Mouse (Mus musculus) common myeloid progenitor, adult 5-6 weeks (primary cell): ENCODE results near the gene Map3k9. TPM values are rescaled to one million over a fixed set of nuclear protein-coding genes. Genes with fewer than 3 reads are reported as not detected.
A peak's percentile ranks its signal among the peaks of the same experiment; 100 is the strongest.

Source experiments
- ATAC-seq: replicated peaks from 2 replicates; pipeline ENCODE4 v1.8.0; 2016; ENCODE audit warnings: low read depth, mild to moderate bottlenecking, moderate TSS enrichment, inconsistent platforms; ENCODE audit not compliant: poor library complexity, severe bottlenecking
- total RNA-seq: library from RNA; stranded (forward); fragments of 200-1000, 187-1606 nt; gene quantifications from 2 replicates; pipeline ENCODE4 v1.2.3, GENCODE M21; 2017

Gene Map3k9
- total RNA-seq, result 0.34 and 0.91 TPM in 2 replicates

DNA sequence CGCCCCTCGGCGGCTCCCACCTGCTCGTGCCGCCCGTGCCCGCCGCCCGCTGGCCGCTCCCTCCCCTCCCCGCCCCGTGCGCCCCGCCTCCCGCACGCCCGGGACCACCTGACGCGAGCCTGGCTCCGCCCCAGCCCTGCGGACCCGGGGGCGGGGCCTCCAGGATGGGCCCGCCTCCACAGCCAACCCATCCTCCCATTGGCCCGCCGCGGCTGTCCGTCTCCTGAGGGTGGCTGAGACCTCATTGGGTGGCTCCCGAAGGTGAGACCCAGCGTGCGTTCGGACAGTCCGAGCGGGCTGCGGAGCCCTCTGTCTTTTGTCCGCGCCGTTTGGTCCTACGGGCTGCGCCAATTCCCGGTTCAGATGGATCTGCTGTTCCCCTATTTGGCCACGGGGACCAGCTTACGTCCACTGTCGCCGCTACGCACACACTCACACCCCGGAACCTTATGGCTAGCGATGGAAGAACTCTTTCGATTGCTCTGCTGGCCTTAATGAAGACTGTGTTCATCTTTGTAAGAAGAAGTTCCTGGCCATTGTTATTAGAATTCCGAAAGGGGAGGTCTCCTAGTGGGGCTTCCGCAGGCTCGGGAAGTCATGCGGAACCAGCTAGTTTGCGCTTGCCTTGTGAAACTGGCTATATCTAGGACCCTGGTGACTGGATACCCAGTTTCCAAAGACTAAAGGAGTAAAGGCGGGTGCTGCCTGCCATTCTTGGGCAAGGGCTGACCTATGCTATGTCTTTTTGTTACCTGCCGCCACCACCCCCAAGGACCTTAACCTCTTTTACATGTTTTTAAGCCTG, at the start of gene Map3k9:
Map3k9 (minus strand) TSS at position 71 of the 805 bp plus-strand sequence.
- ATAC-seq, result peak; percentile 98

DNA sequence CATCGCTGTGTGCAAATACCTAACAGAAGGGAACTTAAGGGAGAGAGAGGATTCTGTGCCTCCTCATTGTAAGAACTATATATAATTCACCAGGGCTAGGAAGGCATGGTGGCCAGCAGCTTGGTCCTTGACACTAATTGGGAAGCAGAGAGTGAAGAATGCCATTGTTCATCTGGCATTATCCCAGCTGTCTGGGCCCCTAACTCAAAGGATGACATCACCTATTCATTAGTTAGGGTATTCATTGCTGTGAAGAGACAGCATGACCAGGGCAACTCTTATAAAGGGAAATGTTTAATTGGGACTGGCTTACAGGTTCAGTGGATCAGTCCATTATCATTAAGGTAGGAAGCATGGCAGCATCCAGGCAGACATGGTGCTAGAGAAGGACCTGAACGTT, 47.4 kb upstream of the Map3k9 start:
- no peak for ATAC-seq

- no peak for ATAC-seq
Observed at GRCm38 (mm10) chr12:81822778-81823480, 42.0 kb upstream of the Map3k9 start.

GRCm38 (mm10) chr12:81822176-81822575, 41.2 kb upstream of the Map3k9 start:
- ATAC-seq, result no peak

- ATAC-seq, result no peak
Observed at GRCm38 (mm10) chr12:81820700-81821099, 39.7 kb upstream of the Map3k9 start.

DNA sequence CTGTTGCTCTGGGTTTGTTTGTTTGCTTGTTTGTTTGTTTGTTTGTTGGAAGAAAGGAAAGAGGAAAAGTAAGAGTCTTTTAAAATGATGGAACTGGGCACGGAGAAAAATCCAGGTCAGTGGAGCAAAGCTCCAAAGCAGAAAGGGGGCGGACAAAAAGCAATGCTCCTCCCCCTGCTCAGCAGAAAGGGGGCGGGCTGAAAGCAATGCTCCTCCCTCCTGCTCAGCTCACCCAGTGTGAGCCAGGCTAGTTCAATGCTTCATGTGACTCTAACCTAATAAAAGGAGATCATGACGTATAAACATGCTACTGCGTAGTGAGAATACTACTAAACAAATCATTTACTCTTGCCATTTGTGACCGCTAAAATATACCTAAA, 36.1 kb upstream of the Map3k9 start:
- ATAC-seq, result no peak

GRCm38 (mm10) chr12:81816330-81817125, 35.6 kb upstream of the Map3k9 start:
- no peak for ATAC-seq

GRCm38 (mm10) chr12:81814742-81815141, 33.8 kb upstream of the Map3k9 start:
- no peak for ATAC-seq

DNA sequence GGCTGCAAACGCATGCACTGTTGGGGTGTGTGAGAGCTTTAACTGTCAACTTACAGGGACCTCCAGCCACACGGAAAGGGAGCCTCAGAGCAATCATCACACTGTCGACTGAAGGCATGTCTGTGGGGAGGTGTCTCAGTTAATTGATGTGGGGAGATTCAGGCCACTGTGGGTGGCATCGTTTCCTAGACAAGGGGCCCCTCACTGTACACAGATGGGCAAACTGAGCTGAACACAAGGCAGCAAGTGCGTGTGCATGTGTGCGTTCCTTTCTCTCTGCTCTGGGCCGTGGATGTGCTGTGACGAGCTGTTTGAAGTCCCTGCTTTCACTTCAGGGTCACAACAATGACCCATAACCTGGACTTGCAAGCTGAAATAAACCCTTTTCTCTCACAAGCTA, 29.4 kb upstream of the Map3k9 start:
- no peak for ATAC-seq

DNA sequence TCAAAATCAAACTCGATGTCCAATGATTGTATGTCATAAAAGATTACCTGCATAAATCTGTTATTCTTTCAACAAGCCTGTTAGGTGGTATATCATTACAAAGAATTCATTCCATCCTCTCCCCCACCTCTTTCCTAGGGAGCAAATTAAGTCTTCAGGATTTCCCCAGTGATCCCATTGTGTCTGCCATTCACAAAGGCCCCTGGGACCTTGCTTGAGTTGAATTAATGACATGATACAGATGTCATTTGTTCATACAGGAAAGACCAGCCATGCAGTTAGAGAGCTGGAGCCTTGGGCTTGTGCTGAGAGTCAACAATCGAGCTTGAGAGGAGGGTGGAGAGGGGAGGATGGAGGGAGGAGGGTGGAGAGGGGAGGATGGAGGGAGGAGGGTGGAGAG, 27.6 kb upstream of the Map3k9 start:
- no peak for ATAC-seq

- ATAC-seq, result no peak
Observed at GRCm38 (mm10) chr12:81807953-81808352, 27.0 kb upstream of the Map3k9 start.

DNA sequence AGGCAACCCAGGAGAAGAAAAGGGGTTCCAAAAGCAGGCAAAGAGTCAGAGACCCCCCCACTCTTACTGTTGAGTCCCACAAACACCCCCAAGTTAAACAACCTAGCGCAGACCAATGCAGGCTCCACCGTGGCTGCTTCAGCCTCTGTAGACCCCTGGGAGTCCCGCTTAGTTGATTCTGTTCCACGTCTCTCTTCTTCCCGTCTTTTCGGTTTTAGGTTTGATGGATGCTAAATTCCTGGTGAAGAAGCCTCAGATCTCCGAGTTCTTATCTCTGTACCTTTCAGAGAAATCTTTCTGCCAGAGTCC, 26.5 kb upstream of the Map3k9 start:
- ATAC-seq, result 0 out of 2 replicates have a peak, but pooled peaks have one; percentile 1

DNA sequence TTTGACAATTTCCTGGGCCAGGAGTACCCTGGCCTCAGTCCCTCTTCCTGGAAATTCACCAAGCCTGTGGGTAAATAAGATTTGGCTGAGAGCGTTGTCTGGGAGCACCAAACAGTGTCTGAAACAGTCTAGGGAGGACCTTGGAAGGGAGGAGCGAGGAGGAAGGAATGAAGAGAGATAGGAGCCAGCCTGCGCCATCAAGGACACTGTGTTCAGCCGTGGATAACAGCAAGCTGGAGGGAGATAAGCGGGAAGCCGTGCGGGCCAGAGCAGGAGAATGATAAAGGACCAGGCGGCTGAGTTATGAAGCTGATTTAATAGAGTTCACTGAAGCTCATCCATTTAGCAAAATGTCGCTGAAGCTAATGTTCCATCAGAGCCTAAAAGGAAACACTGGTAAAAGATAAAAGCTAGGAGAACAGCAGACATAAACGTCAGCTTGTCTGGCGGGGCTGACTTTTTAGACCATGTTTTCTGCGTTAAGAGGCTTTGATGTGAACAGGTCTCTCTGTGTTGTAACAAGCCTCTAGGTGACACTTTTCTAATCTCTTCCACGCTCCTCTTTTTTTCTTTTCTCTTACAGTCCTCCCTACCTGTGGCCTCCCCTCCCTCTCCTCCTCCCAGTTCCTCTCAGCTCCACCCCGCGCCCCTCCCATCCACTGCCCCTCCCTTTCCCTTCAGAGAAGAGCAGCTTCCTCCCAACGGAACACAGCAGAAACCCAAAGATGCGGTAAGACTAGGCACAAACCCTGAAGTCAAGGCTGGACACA, 26.0 kb upstream of the Map3k9 start:
- ATAC-seq, result peak; percentile 87

GRCm38 (mm10) chr12:81806114-81806513, 25.1 kb upstream of the Map3k9 start:
- no peak for ATAC-seq

DNA sequence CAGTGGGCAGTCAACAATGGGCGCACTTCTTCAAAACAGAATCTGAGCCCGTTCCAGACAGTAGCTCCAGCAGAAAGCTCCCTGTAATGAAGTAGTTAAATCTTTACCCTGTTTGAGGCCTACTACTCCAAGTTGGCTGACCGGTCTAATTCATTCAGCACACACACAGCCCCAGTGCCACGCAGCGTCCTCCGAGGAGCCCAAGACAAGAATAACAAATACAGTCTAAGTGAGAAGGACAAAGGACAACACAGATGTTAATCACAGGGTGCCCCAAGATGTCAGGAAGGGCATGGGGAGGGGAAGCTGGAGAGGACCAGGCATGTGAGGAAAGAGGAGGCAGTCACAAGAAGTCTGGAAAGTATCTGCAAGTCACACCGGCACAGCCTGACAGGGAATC, 22.8 kb upstream of the Map3k9 start:
- ATAC-seq, result no peak

- ATAC-seq, result no peak
Observed at GRCm38 (mm10) chr12:81803016-81803415, 22.0 kb upstream of the Map3k9 start.

GRCm38 (mm10) chr12:81801134-81801533, 20.2 kb upstream of the Map3k9 start:
- no peak for ATAC-seq

GRCm38 (mm10) chr12:81796541-81796940, 15.6 kb upstream of the Map3k9 start:
- peak; percentile 86 for ATAC-seq

GRCm38 (mm10) chr12:81792511-81793218, 11.7 kb upstream of the Map3k9 start:
- ATAC-seq, result peak; percentile 49

- no peak for ATAC-seq
Observed at GRCm38 (mm10) chr12:81789499-81789898, 8.5 kb upstream of the Map3k9 start.
